Mouse (Mus musculus) liver, adult 2 months (tissue): ENCODE results near the gene Fez1.

Source experiments
- CTCF ChIP-seq: fragments of 200-500 bp; IDR thresholded peaks from 2 replicates; pipeline ENCODE4 v1.5.1; 2011; ENCODE audit warnings: low read depth, low read length, control low read depth
- POLR2A ChIP-seq: fragments of 200-500 bp; IDR thresholded peaks from 2 replicates; pipeline ENCODE4 v1.6.1; 2011; ENCODE audit warnings: low read length, control low read depth; ENCODE audit not compliant: insufficient read depth; ENCODE audit errors: extremely low read depth

GRCm38 (mm10) chr9:36820969-36821643, 558 bp upstream of the Fez1 start:
- TF ChIP-seq POLR2A (no peak), CTCF (no peak)
